Mouse (Mus musculus) erythroblast, adult 5-6 weeks (primary cell): ENCODE data around the gene Kpnb1. TPM values are rescaled to one million over a fixed set of nuclear protein-coding genes. Genes with fewer than 3 reads are reported as not detected.
A peak's percentile ranks its signal among the peaks of the same experiment; 100 is the strongest.

ENCODE experiments used
- ATAC-seq: replicated peaks from 2 replicates; pipeline ENCODE4 v1.8.0; 2016; ENCODE audit warnings: moderate number of reproducible peaks, mild to moderate bottlenecking, moderate TSS enrichment, inconsistent platforms; ENCODE audit not compliant: poor library complexity, low FRiP score, severe bottlenecking
- total RNA-seq, 2 experiments: library from RNA; stranded (forward) in 1 of 2; stranded (reverse) in 1 of 2; fragments of 150-400 nt in 1 of 2; fragments of 200-764, 138-1000 nt in 1 of 2; gene quantifications; 2 replicates each; pipeline versions ENCODE4 v1.2.3 to v1.2.4; 2015 to 2017; ENCODE audit warnings: low replicate concordance in 2 of 2

Gene Kpnb1
- total RNA-seq, 2 experiments from 2014 or later: 30.6 to 102 TPM

DNA sequence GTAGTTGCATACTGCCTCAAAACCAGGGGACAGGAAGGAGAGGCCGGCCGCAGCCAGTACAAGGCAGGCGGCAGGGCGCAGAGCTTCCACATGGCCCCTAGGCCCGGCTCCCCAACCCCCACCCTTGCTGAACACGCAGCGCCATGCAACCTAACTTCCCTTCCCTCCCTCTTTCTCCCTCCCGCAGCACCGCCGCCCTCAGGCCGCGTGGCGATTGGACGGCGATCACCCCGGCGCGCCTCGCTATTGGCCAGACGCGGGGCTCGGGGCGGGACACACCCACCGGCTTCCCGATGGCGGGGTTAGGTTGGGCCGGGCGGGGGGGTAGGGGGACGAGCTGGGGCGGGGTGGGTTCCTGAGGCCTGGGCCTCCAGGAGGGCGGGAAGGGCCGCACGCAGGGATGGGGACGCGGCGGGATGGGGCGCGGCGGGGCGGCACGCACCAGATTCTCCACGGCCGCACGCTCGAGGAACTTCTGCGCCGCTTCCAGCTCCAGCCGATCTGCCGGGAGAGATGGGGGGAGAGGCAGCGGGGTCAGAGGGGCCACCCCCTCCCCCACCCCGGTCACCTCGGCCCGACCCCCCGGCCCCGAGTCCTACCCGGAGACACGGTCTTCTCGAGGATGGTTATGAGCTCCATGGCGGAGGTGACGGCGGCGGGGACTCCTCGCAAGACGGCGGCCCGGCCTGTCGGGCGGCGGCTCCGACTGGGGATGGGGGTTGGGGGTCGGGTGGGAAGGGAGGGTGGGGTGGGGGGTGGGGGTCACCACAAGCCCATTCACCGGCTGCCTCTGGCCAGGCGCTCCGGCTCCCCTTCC lies 526 bp downstream of the Kpnb1 start:
- ATAC-seq: peak; percentile 77

DNA sequence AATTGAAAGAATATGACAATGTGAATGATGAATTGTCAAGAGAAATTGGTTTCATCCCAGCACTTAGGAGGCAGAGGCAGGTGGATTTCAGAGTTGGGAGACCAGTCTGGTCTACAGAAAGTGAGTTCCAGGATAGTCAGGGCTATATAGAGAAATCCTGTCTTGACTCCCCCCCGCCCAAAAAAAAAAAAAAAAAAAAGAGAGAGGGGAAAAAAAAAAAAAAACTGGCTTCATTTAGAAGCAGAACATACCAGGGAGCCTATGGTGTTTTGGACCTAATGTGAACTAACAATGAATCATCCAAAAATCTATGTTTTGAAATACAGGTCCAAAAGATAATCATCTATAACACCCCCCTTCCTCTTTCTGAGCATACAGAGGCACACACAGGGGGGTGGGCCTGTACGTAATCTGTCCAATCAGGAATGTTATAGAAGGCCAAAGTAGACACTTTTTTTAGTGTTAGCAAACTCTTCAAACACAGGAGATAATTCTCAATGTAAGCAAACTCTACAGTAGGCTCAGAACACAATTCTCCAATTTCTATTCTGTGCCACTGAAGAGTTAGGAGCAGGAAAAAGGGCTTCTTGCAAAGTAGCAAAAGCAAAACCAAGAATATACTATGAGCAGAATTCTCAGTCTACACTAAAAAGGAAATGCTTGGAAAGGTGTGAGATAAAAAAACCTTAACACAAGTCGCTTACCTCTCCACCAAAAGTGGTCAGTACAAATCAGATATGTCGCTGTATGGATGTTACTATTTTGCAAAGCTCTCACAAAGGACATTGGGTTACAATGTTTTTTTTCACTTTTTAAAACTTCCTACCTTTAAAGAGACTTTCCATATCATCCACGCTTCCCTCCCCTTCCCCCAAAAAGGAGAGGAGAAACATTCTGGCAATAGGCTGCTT lies 1.7 kb downstream of the Kpnb1 start:
- ATAC-seq: no peak

DNA sequence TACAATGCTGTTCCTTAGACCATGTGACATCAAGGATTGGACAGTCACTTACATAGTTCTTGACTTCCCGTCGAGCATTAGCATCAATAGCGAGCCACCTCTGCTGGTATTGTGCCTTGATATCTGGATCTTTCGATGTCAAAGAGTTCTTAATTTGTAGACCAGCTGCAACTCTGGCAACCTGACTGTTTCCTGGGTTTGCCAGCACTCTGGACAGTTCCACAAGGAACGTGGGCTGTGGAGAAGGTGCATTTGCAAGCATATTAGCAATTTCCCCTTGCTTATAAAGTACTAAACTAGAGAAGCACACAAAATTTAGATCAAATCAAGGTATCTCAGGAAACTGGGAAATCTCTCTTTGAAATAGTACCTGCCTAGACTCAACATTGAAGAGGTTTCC lies 2.8 kb downstream of the Kpnb1 start:
- ATAC-seq: no peak

DNA sequence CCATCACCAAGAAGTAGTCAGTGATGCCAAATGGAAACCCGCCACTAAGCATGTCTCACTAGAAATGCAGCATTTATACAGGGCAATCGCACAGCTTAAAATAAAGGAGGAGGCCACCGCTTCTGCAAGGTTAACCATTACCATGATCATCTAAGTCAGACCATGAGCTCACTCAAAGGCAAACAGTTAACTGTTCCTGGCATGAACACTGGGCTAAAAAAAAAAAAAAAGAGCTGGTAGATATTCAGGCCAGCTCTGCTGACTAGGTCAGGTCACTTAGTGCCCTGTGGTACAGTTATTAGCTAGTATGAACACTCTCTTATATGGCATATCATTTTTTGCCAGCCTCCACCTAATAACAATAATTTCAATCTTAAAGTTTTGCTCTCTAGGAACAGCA lies 5.2 kb downstream of the Kpnb1 start:
- no peak for ATAC-seq

DNA sequence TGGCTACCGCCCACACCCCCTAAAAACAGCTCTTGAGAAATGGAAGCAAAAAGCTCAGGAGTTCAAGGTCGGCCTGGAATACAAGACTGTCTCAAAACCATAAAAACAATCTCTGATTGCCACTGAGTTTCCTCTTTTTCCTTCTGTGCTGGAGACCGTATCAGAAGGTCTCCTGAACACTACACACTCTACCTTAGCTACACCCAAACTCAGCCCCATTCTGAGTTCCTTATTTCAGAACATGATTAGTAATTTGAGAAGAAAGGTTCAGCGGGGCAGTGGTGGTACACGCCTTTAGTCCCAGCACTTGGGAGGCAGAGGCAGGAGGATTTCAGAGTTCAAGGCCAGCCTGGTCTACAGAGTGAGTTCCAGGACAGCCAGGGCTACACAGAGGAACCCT lies 6.6 kb downstream of the Kpnb1 start:
- no peak for ATAC-seq

DNA sequence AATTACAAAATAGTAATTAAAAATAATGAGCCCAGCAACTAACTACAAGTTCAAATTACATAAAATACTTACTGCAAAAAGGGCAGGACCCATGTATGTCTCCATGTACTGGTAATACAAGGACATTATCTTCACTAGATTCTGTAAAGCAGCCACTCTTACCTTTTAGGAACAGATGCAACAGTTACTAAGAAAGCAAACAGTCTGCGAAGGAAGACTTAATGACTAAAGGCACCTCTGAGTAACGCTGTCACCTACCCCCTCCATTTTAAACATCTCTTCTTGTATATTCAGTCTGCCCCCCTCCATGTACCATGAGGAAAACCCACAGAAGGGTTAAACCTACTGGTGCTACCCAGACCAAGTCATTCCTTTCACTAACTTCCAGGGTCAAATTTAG lies 9.5 kb downstream of the Kpnb1 start:
- no peak for ATAC-seq

DNA sequence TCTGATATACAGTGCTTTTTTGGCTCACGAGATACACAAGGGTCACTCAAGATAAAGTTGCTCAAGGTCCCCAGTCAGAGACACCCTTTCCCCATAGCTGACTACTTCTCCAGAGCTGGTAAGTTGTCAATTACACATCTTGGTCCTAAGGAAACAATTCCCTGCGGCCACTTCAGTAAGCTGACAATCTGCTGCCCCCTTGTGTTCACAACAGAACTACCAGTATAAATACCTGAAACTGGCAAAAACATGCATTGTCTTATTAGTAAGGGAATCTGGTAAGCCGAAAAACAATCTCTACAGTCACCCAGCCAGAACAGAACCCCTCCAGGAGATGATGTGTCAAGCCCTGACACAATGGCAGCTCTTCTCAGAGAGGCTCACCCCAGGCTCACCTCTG lies 10.8 kb downstream of the Kpnb1 start:
- ATAC-seq: 0 out of 2 replicates have a peak, but pooled peaks have one; percentile 54

DNA sequence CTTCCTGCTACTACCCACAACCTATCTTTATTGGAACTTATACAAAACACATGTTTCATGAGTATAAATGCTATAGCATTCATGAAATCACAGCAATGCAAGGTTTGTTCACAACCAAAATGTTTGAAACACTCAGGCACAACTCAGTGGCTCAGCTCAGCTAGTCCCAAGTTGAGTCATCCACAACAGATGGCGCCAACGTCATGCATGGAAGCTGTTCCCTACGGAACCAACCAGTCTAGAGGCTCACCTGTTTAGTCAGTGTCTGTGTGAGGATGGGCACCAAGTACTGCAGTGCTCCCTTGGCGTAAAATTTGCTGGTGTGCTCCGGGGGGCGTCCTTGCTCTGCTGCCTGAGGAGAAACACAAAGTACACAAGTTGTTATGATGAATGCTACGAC lies 12.2 kb downstream of the Kpnb1 start:
- ATAC-seq: no peak

DNA sequence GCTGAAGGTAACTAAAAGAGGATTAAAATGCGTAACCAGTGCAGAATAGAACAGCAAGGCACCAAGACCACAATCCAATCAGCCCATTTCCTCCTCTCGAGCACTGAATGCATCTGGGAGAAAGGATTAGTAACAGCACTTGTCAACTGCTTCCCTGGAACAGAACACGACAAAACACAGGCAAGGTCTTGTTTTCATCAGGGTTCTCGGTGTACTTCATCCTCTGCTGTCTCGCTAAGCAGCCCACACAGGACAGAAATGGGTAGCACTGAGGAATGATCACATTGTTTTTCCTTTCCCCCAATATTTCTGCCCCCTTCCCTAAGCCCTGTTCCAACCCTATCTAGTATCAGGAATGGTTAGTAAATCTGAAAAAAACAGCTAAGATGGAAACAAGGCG lies 27.3 kb downstream of the Kpnb1 start:
- no peak for ATAC-seq

DNA sequence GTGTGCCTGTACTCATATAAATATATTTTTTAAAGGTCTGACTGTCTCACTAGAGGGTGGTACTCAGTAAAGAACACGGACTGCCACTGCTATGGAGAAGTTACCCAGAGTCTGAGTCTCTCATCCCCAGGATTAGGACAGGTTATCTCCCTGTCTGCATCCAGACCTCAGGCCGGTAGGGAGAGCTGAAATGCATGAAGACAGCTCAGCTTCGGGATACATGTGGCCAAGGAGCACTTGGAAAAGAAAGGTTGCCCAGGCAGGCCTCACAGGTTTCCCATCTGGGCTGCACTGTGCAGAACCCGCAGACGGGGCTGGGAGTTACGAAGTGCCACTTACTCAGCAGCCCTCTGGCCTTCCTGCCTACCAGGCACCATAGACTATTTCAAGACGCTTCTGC lies 30.7 kb downstream of the Kpnb1 start:
- no peak for ATAC-seq

DNA sequence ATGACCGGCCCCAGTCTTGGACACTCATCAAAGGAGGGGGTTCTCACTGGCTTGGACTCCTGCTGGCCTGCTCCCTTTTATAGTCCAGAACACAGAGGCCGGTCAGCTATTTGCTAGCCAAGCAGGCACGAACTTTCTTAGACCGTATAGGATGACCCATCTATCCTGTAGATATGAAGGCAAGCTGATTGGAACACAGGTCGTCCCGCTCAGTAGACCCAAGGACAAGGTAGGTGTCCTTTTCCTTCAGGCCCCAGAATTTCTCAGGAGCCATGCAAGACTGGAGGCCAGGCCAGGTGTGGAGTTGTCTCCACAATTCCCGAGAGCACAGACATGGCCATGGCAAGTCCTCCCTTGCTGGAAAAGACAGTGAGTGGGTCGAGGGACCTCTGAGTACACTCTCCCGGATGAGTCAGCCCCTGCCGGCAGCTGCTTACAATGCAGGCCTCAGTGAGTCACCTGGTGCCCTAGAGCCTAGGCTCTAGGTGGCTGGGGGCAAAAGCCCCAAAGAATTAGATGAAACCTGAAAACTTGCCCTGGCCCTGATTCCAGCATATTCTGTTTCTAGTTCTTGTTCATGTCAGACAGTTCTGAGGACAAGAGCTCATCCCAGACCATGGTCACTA lies 34.9 kb downstream of the Kpnb1 start:
- no peak for ATAC-seq

DNA sequence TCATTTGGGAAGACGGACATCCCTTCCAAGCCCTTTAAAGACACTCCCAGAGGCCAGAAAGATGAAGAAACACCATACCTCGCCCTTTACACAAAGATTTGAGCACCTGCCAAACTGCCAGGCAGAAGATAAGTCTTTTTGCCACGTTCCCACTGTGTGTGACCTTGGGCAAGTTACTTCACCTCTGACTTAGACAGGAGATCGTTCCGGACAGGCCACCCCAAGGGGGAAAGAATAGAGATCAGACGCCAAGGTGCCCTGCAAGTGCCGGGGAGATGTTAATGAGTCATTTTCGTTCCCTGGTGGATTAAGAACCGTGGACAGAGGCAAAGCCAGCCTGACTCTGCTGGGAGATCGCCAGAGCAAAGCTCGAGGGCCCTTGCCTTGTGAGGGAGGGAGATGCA lies 35.7 kb downstream of the Kpnb1 start:
- no peak for ATAC-seq

DNA sequence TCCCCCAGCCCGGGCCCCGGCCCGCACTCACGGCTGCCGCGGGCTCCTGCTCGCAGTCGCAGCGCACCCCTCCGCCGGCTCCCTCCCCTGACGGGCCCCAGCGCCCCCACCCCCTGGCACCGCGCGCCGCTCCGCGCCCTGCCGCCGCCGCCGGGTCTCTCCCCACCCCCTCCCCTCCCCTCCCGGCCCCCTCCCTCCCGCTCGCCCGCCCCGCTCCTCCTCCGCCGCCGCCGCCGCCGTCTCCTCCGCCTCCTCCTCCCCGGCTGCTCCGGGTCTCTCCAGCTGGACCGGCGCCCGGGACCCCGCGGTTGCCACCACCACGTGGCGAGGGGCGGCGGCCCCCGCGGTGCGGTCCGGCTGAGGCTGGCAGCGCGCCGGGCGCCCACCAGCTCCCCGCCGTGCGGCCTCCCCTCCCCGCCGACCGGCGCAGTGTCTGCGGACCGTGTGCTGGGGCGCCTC lies 36.3 kb downstream of the Kpnb1 start, which contains the start of gene Tbkbp1:
Tbkbp1 (minus strand) TSS at position 153 of the 459 bp plus-strand sequence.
- no peak for ATAC-seq

DNA sequence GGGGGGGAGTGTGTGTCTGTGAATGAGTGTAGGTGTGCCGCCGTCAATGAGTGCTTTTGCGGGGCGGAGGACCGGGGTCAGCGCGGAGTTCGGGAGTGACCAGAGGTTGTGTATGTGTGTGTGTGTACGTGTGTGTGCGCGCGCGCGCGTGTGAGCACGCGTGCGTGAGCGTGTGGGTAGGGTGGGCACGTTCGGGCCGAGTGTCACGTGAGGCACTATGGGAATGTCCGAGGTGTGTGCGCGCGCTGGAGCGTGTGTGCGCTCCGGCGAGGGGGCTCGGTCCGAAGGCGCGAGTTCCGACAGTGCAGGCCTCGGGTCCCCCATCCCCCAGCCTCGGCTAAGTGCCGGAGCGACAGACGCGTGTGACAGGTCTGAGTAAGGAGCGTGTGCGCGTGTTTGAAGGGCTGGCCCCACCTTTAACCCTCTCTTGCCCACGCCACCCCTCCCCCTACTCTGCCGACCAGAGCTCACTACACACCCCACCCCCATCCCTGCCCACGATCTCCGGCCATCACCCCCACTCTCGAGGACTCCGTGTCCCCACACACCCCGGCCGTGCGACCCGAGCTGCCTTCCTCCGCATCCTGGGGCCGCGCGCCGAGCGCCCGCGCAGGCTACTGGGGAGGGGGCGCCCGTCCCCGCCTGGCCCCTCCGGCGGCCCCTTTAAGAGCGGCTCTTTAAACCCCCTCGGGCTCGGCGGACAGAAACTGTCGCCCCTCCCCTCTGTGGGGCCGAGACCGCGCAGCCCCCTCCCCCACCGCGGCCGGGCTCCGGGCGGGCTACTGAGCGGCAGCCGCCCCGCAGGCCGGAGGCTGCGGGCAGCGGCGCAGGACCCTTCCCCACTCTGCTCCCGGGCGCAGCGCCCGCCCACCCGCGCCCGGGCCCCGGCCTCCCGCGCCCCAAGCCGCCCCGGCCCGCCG lies 37.0 kb downstream of the Kpnb1 start:
- ATAC-seq: no peak

DNA sequence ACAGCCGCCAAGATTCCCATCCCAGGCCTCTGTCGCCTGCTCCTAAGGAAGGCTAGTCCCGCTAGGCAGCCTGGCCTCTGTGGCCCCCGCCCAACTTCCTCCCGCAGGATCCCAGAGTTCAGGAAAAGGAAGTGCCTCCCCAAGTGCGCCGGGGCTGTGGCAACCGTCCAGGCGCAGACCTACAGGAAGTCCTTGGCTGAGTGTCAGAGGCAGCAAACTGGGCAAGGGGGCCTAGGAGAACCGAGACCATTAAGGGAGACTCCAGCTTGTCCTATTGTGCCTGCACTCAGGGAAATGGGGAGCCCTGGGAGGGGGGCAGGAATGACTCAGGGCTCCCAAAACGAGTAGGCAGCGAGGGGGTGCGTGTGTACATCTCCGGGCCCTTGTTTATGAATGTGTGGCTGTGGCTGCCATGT lies 37.7 kb downstream of the Kpnb1 start:
- no peak for ATAC-seq

DNA sequence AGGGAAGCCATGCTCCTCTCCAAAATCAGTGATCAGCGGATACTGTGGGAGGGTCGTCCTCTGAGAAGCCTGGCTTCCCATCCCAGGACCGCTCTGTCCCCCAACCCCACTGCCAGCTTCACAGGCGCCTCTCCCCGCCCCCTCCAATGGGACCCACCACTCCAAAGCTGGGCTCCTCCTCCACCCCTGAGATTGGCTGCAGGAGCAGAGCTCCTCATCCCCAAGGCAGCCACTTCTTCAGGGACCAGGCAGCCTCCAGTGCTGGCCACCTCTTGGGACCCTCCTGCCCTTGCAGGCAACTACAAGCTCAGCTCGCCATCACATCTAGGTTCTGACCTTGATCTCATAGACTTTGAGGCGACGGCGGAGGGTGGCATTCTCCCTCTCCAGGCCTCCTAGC lies 38.7 kb downstream of the Kpnb1 start:
- ATAC-seq: no peak

DNA sequence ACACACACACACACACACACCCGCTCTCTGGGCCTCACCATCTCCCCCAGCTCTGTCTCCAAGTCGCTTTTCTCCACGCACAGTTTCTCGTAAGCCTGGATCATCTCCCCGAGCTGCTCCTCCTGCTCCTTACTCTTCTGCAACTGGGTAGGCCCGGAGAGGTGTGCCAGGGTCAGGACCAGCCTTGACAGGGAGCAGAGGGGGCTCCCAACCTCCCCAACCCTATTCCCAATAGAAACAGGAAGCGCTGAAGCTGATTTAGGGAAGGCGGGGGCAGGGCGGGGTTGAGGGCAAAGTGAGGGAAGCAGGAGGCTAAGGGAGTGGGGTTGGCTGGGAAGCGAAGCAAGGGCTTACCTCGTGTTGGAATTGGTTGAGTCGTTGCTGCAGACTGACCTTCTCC lies 39.1 kb downstream of the Kpnb1 start:
- ATAC-seq: no peak

DNA sequence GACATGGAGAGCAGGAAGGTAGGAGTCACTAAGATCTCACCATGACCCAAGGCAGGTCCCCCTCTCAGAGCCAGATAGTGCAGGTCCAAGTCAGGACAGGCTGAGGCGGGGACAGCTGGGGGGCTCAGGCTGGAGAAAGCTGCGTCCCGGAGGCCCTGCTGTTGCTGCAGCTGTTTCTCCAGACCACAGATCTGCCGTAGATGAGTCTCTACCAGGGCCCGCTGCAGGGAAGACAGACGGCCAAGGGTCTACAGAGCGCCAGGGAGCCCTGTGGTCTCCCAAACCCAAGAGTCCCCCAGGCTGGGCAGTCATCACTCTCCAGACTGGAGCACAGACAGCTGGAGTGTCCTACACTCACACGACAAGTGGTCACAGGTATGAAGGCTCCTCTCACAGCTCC lies 40.3 kb downstream of the Kpnb1 start:
- no peak for ATAC-seq

DNA sequence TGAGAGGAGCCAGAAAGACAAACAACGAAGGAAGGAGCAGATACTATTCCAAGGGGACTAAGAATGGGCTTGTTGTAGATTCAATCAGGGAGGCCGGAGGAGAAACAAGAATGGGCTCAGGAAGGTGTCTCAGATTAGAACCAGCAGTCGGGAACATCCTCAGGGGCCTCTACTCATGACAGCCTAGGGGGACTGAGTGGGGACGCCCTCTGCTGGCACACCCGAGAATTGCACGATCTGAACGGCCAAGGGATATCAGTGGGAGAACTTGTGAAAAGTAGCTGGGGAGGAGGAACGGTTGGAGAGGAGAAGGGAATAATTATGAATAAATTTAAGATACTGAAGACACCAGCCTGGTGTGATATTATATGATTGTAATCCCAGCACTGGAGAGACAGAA lies 41.0 kb downstream of the Kpnb1 start:
- no peak for ATAC-seq
